Mouse (Mus musculus) lung, adult 2 months (tissue): ENCODE results near the gene Klb.

Source experiments
- CTCF ChIP-seq: fragments of 200-500 bp; IDR thresholded peaks from 2 replicates; pipeline ENCODE4 v1.5.1; 2011; ENCODE audit warnings: mild to moderate bottlenecking, low read length, control low read depth; ENCODE audit not compliant: insufficient read depth
- POLR2A ChIP-seq: fragments of 200-500 bp; IDR thresholded peaks from 2 replicates; pipeline ENCODE4 v1.6.1; 2011; ENCODE audit warnings: low read depth, mild to moderate bottlenecking, control low read depth, low read length, borderline replicate concordance; ENCODE audit errors: extremely low read depth

DNA sequence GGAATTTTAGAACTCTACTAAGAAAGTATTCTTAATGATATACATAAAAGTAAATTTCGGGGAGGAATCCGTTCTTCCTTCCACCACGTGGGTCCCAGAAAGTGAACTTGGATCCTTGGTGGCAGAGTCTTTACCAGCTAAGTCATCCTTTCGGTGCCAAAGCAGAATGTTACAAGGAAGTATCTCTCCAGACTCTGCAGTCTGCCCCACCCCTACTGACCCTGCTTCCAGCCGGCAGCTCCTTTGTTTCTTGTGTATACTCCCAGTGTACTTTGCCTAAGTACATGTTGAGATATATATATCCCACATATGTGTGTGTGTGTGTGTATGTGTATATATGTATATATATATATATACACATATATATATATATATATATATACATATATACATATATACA is 81.3 kb downstream of the Klb start:
- no peak for TF ChIP-seq CTCF
- TF ChIP-seq POLR2A: no peak
